Mouse (Mus musculus) E14TG2a.4 (cell line): ENCODE measurements around the gene Nsrp1.

Experiments used
- CTCF ChIP-seq: conservative IDR thresholded peaks from 2 replicates; pipeline ENCODE4 v1.5.1; 2014; ENCODE audit warnings: low read length
- NANOG ChIP-seq: IDR thresholded peaks from 2 replicates; pipeline ENCODE4 v1.6.1; 2014; ENCODE audit warnings: borderline replicate concordance, low read length, mixed read lengths
- POU5F1 ChIP-seq: IDR thresholded peaks from 2 replicates; pipeline ENCODE4 v1.6.1; 2014; ENCODE audit warnings: low read length, borderline replicate concordance

DNA sequence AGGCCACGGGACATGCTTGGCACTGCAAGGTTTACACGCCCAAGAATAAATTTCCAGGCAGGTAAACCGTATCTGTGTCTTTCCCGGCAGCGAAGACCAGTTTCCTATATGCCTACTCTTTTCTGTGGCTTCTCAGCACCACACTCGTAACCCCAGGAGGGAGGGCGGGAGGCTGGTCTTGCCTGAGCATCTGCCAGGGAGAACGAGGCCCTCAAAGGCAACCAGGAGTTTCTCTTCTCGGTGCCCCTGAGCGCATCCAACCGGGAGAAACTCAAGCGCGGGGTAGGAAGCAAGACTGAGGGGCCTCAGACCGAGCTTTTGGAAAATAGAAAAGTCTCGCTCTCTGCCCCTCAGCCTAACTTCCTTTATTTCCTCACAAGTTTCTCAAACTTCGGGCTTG is 443 bp downstream of the Nsrp1 start:
- no peak for TF ChIP-seq CTCF
- TF ChIP-seq NANOG = no peak
- no peak for TF ChIP-seq POU5F1
